Mouse (Mus musculus) embryonic fibroblast, embryonic 13.5 days (primary cell): ENCODE measurements at regions not wholly inside any gene's neighbourhood (a gene's known extent, or its start where the extent isn't known, plus 50 kb on each side); places are given as distances from the start of the nearest gene placed in this dataset.

ENCODE experiments used
- CTCF ChIP-seq: IDR thresholded peaks from 2 replicates; pipeline ENCODE4 v1.5.1; 2011; ENCODE audit warnings: mild to moderate bottlenecking, control low read depth, low read length, moderate library complexity, borderline replicate concordance; ENCODE audit not compliant: insufficient read depth
- POLR2A ChIP-seq: IDR thresholded peaks from 2 replicates; pipeline ENCODE4 v1.6.1; 2011; ENCODE audit warnings: low read depth, mild to moderate bottlenecking, control low read depth, low read length, moderate library complexity

DNA sequence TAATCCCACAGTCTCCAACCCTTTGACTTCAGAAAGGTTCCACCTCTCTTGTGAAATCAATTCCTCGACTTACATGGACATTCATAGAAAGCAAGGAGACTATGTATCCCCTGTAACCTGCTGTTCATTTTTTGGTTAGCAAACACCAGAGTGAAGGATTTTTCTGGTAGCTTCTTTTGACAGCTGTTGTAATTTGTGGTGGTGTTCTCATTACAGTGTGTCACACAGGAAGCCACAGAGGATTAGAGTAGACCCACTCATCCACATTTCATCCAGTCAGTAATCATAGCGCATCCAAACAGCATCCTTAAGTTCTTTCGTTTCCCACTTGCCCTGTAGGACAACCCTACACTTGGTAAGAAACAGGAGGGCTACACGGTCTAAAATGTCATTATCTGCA, 443.1 kb downstream of the Efna5 start:
- TF ChIP-seq CTCF (no peak), POLR2A (no peak)
